Comparison of ENCODE assay signal across 9 mouse cellular contexts in genomic region chr15:78623426-78623825, GRCm38 (mm10). TPM values are rescaled to one million over a fixed set of nuclear protein-coding genes. Genes with fewer than 3 reads are reported as not detected.
DNase-seq lines count a peak whose midpoint lies in the region; ATAC-seq and TF ChIP-seq lines count a peak whose summit lies in the region.
"Had no signal": no experiment of that assay in that cellular context is flagged by ENCODE, and none has a peak within 500 bp of the region (broad histone marks: within the 10 kb centered on the region; RNA-seq: fewer than 3 reads in every experiment).

No protein-coding gene starts in this region.

- H3K27ac ChIP-seq in heart, postnatal 0 days (ENCODE audit: low read depth) = no peak overlapping the region
- H3K27ac ChIP-seq: limb, embryonic 15.5 days had no signal

- TF ChIP-seq EP300 in heart, postnatal 0 days (IDR thresholded peaks at IDR 0.05; ENCODE audit: low read depth) = no peak

- no peak overlapping the region for H3K4me2 ChIP-seq in heart, postnatal 0 days (ENCODE audit: low read depth, low read length)
- H3K4me2 ChIP-seq: limb, embryonic 15.5 days had no signal

- no peaks in the 10 kb centered on the region for H3K9me3 ChIP-seq in heart, postnatal 0 days (replicated peaks; ENCODE audit: control insufficient read depth, low read length)
- H3K9me3 ChIP-seq: limb, embryonic 15.5 days had no signal

- 17% methylated on average over 5 of the region's 5 CpGs for WGBS in heart, postnatal 0 days

- peak; percentile 94 for TF ChIP-seq CTCF in heart, postnatal 0 days (IDR thresholded peaks at IDR 0.05; ENCODE audit: low read depth)

- H3K4me1 ChIP-seq in heart, postnatal 0 days (ENCODE audit: control insufficient read depth, insufficient read depth) = no peaks in the 10 kb centered on the region

- no peak overlapping the region for H3K9ac ChIP-seq in heart, postnatal 0 days (replicated peaks; ENCODE audit: low read depth, low read length)
- H3K9ac ChIP-seq: limb, embryonic 15.5 days had no signal

- H3K4me3 ChIP-seq in heart, postnatal 0 days (ENCODE audit: low read depth, low read length) = no peak overlapping the region
- H3K4me3 ChIP-seq: limb, embryonic 15.5 days had no signal

- H3K27me3 ChIP-seq in heart, postnatal 0 days (ENCODE audit: control insufficient read depth, insufficient read depth, low read length) = peaks cover 27% of the 10 kb centered on the region

- no peak for ATAC-seq in heart, postnatal 0 days (ENCODE audit: insufficient read depth, low read depth)
- peak; percentile 84 for ATAC-seq in megakaryocyte progenitor cell, adult 5-6 weeks (replicated peaks; ENCODE audit: poor library complexity)

- DNase-seq in ES-CJ7 (ENCODE audit: low read depth, low spot score) = peak; percentile 61
- DNase-seq in adrenal gland, adult 18-20 months (ENCODE audit: low spot score in 2 of 2) = peak; percentile 75 to 81
- DNase-seq in embryo, embryonic 11 days = peak; percentile 83
- DNase-seq in heart, postnatal 0 days (ENCODE audit: low spot score) = peak; percentile 51
- DNase-seq in layer of hippocampus, postnatal 14 days (ENCODE audit: low spot score in 2 of 2) = peak; percentile 82 to 84
- DNase-seq in right cerebral cortex, postnatal 10 days (ENCODE audit: low spot score in 2 of 2) = peak; percentile 79 to 85
- DNase-seq in urinary bladder, postnatal 4 days (ENCODE audit: low spot score in 2 of 2) = peak; percentile 71 to 78

- no peaks in the 10 kb centered on the region for H3K36me3 ChIP-seq in heart, postnatal 0 days (replicated peaks; ENCODE audit: control insufficient read depth, insufficient read depth, low read length)
- H3K36me3 ChIP-seq: limb, embryonic 15.5 days had no signal

RNA-seq across cellular contexts. Expression of gene Cyth4, which starts 26.6 kb away (rescaled TPM):
- total RNA-seq in adrenal gland, adult 18-20 months (2021) = 1 to 10 TPM; 8.0 to 9.9 TPM
- total RNA-seq in heart, postnatal 0 days (2014; rRNA removed; ENCODE audit: low replicate concordance) = 4.3 and 6.0 TPM in 2 replicates
- polyA plus RNA-seq in heart, postnatal 0 days (2015; fragmentation: Nextera tagmentation; extraction: Ambion mirVana) = 2.8 and 3.1 TPM in 2 replicates
- 10 to 100 TPM; 16.9 to 18.0 TPM for total RNA-seq in layer of hippocampus, postnatal 14 days (2021)
- 34.6 and 45.8 TPM in 2 replicates for total RNA-seq in megakaryocyte progenitor cell, adult 5-6 weeks (2015)
- total RNA-seq in megakaryocyte progenitor cell, adult 5-6 weeks (2017) = 74.9 and 87.2 TPM in 2 replicates

RNA-seq across cellular contexts. Expression of gene Rac2, which starts 50.8 kb away (rescaled TPM):
- total RNA-seq in adrenal gland, adult 18-20 months (2021) = 1 to 10 TPM; 4.2 to 8.9 TPM
- total RNA-seq in heart, postnatal 0 days (2014; rRNA removed; ENCODE audit: low replicate concordance) = 3.1 and 6.5 TPM in 2 replicates
- polyA plus RNA-seq in heart, postnatal 0 days (2015; fragmentation: Nextera tagmentation; extraction: Ambion mirVana) = 4.0 and 5.6 TPM in 2 replicates
- total RNA-seq in layer of hippocampus, postnatal 14 days (2021) = 1 to 10 TPM; 2.5 to 3.5 TPM
- 402 and 432 TPM in 2 replicates for total RNA-seq in megakaryocyte progenitor cell, adult 5-6 weeks (2015)
- total RNA-seq in megakaryocyte progenitor cell, adult 5-6 weeks (2017) = 164 and 243 TPM in 2 replicates

Comparison
In these comparisons a context has a peak if more than half of its experiments do, and no peak if none do; other contexts are left out.
1. RNA of gene Rac2, which starts 50.8 kb away (total RNA-seq): 164 to 432 TPM in megakaryocyte progenitor cell, adult 5-6 weeks; 4.2 to 8.9 TPM in adrenal gland, adult 18-20 months, 2.5 to 3.5 TPM in layer of hippocampus, postnatal 14 days and 3.1 to 6.5 TPM in heart, postnatal 0 days; every median in the first group is over 10 times any median in the second.
2. Peak in every context shown above with its lines, with median percentiles within 50 percentile points of each other: DNase-seq.